Mouse (Mus musculus): ENCODE results near the gene Zfp37.
"Not testable (repeated sequence)": the region's sequence is repeated elsewhere in the genome, so short reads cannot be mapped to it uniquely, and the experiment has no call there.

The Zfp37 gene

DNA sequence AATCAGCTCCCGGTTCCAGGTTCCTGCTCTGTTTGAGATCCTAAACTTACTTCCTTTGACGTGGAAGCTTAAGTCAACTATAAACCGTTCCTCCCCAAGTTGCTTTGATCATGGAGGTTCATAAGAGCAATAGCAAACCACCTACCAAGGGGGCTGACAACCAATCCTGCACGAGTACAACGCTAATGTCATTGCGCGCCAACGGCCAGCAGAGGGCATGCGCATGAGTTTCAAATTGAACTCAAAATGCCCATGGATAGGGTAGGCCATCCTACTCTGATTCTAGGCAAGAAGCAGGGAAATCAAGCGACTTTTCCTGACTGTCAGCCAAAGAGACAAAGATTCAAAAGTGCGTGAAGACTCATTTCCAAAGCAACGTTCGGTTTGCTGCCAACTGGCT is at the start of gene Zfp37:
Zfp37 (minus strand) TSS at position 279 of the 400 bp plus-strand sequence.
- in situ Hi-C loops (cut with MboI, MseI): no loop called here

DNA sequence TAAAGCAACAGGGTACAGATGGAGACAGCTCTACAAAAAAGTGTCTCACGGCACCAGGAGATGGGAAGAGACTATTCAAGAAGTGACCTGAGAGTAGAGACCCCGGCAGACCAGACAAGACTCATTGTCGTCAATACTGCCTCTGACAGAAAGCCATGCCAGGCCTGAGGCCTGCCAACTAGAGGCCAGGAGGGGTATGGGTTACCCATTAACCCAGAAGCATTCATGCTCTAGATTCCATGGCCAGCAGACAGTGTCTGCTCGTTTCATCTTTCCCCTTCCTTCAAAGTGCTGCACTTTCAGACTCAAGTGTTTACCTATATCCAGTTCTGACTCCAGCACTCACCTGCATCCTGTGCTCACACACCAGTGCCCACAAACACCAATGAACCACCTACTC is 47.2 kb upstream of the Zfp37 start:
- in situ Hi-C loops (cut with MboI, MseI): no loop called here

- in situ Hi-C loops (cut with MboI, MseI): no loop called here
These were observed 46.4 kb upstream of the Zfp37 start for GRCm38 (mm10) chr4:62277222-62277621.

DNA sequence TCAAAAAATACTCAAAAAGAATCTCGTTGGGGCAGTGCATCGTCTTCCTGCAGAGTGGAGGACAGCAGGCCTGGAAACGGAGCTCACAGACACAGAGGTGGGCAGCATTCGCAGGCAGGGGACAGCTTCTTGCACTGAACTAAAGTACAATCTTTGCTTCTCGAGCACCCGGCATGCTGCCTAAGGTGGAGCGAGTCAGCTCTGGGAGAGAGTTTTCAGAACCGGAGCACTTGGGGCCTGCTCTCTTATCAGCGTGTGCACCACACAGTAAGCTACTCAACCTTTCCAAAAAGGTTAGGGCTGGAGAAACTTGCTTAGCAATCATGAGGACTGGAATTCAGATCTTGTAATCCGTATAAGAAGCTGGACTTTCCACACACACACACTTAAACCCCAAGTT is 45.8 kb upstream of the Zfp37 start:
- in situ Hi-C loops (cut with MboI, MseI): no loop called here

- in situ Hi-C loops (cut with MboI, MseI): no loop called here
These were observed 44.1 kb upstream of the Zfp37 start for GRCm38 (mm10) chr4:62274841-62275536.

GRCm38 (mm10) chr4:62273916-62274315 is 43.1 kb upstream of the Zfp37 start:
- in situ Hi-C loops (cut with MboI, MseI): no loop called here

DNA sequence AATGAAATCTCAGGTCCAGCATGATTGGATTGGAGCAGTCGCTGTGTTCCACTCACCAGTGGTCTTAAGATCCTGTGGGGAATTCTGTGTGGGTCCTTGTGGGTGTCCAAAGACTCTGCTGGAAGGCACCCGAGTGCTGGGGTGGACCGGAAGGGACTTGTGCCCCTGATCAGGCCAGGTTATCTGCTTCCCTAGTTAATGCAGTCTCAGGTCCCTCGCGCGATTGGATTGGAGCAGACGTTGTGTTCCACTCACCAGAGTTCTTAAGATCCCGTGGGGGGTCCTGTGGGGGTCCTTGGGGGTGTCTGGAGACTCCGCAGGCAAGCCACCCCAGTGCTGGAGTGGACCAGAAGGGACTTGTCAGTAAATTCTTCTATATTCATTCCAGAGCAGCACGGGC is 41.8 kb upstream of the Zfp37 start:
- in situ Hi-C loops (cut with MboI, MseI): no loop called here

- in situ Hi-C loops (cut with MboI, MseI): no loop called here
These were observed 36.3 kb upstream of the Zfp37 start for GRCm38 (mm10) chr4:62267101-62267500.

DNA sequence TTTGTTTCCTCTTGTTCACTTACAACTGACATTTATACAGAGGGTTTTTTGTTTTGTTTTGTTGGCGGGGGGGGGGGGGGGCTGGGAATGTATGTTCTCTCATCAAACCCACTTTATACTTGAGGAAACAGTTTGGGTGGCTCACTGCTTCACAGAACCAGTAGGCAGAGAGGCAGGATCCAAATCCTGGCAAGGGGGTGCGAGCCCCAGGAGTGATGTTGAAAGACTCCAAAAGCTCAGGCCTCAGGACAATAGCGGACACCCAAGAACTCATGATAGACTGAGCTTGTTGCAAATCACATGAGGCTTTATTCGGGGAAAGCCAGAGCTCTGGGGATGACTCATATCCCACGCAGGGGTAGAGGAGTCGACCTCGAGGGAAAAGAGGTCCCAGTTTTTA is 35.2 kb upstream of the Zfp37 start:
- in situ Hi-C loops (cut with MboI, MseI): not testable (repeated sequence)

DNA sequence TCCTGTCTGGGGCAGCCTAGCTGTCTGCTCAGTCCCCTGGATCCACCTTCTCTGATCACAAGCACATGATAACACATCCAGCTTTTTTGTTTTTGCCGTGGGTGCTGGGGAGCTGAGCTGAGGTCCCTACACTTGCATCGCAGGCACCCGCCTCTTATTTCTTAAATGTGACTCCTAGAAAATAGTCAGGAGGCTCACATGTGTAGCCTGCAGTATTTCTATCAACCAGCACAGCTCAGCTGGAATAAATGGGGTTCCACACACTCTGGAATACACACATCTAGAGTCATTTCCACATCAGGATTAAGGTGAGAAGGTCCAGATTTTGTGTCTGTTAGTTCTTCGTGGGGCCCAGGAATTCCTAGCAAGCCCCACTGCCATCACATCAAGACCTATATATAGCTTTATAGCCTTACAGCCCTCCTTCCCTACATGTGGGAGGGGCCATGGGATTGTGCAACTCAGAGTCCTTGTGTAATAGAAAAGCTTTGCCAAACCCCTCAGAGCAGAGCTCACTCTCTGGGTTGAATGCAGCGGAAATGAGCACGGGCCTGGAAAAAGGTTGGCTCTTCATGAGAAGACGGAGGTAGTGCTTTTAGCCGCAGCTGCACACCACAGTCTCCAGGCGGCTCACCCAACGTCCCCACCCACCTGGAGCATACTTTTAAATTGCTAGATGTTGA is 34.4 kb upstream of the Zfp37 start:
- in situ Hi-C loops (cut with MboI, MseI): no loop called here

- in situ Hi-C loops (cut with MboI, MseI): no loop called here
These were observed 32.4 kb upstream of the Zfp37 start for GRCm38 (mm10) chr4:62263133-62263844.

DNA sequence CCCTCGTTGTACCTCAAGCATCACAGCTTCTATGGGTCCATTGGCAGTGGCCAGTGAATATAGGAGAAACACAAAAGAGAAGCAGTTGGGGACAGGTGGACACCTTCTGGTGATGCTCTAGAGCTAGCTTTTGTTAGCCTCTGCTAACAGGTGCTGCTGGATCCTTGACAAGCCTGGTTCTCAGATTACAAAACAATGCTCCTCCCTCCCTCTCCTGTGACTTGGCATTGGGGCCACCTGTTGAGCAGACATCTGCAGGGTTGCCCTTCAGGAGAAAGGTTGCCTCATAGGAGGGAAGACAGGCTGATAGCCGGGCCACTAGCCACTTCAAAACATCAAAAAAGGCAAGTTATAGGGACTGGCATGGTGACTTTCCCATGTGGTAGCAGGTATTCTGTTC is 31.4 kb upstream of the Zfp37 start, which contains the start of gene Slc31a2:
Slc31a2 (plus strand) TSS at position 287 of the 400 bp plus-strand sequence.
- in situ Hi-C loops (cut with MboI, MseI): no loop called here

DNA sequence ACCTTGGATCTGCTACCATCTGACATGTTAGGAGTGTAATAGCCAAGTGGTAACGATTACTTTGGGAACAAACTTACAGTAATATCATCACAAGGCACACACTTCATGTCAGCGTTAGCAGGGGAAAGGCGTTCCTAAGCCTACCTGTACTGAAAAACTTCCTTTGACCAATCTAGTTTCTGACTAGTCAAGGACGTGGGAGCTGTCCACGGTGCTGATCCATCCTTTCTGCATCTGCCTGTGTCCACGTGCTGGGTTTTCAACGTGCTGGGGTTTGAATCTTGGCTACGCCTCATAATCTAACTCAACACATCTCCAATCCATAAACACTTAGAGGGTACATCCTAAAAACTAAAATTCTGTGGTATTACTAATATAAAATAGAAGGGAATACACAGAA is 26.1 kb upstream of the Zfp37 start:
- in situ Hi-C loops (cut with MboI, MseI): no loop called here

GRCm38 (mm10) chr4:62254551-62254950 is 23.7 kb upstream of the Zfp37 start:
- in situ Hi-C loops (cut with MboI, MseI): no loop called here

DNA sequence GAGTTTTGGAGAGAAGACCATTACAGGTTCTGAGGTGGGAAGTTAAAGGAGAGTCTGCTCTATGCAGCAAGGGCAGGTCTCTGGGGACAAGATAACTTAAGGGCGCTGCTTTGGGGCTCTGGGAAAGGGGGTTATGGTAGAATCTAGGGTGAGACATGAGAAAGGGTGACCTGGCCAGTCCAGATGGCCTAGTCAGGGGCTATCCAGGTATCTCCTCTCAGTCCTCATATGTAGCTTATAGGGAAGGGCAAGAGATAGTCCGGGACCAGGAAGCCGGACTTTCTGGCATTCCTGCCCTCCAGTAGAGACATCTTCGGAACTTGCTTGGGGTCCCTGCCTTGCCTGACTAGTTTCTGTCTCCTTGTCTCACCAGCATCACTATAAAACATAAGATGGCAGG is 20.9 kb upstream of the Zfp37 start:
- in situ Hi-C loops (cut with MboI, MseI): no loop called here

- in situ Hi-C loops (cut with MboI, MseI): no loop called here
These were observed 20.2 kb upstream of the Zfp37 start for GRCm38 (mm10) chr4:62250896-62251544.

- in situ Hi-C loops (cut with MboI, MseI): no loop called here
These were observed 17.5 kb upstream of the Zfp37 start for GRCm38 (mm10) chr4:62248328-62248727.

DNA sequence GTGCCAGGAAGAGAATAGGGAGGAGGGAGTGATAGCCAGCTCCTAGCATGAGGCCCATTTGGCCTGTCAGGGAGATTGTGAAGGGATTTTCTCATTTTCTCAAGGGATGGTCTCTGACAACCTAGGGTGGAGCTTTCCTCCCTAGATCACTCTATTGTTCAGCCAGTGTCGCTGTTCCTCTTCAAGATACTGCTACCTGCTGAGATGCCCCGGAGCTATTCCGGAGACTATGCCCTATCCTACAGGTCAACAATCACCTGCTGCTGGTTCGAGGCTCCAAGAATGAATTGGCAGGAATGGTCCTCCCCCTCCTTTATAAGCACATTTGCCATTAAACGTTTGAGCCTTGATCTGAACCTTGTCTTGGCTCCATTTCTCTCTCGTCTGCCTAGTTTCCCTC is 9.7 kb upstream of the Zfp37 start:
- in situ Hi-C loops (cut with MboI, MseI): no loop called here

DNA sequence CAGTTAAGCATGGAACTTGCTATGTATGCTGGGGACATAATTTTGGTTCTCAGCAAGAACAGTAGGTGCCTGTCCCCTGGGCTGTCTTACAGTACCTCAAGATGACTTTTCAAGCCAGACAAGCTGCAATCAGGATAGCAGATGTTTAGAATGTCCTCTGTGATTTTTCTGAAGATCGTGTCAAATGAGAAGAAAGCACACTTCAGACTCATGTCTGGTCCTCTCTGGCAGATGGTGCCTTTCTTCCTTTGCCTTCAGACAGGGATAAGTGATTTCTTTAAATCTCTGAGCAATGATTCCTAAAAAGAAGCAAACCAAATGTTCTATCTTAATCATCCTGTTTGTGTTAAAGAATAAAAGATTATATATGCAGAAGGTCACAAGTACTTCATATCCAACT is 694 bp downstream of the Zfp37 start:
- in situ Hi-C loops (cut with MboI, MseI): no loop called here

DNA sequence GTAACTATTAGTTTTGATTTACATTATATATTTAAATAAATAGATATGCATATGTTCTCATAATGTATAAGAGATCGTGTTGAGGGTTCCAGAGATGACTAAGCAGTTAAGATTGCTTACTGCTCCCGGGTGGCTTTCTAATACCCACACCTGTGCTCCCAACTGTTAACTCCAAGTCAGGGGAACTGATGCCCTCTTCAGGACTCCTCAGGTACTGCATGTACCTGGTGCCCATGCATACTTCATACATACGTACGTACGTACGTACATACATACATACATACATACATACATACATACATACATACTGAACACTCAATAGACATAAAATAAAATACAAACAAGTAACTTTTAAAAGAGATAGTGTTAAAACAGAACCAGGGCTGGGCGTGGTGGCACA is 1.4 kb downstream of the Zfp37 start:
- in situ Hi-C loops (cut with MboI, MseI): no loop called here

- in situ Hi-C loops (cut with MboI, MseI): no loop called here
These were observed 2.5 kb downstream of the Zfp37 start for GRCm38 (mm10) chr4:62228391-62228790.

GRCm38 (mm10) chr4:62213490-62213889 is 17.4 kb downstream of the Zfp37 start:
- in situ Hi-C loops (cut with MboI, MseI): no loop called here
